Mouse (Mus musculus) Muller cell, postnatal 12 days (primary cell): Measurements from ENCODE around the gene Dnaaf2.
"Not testable (repeated sequence)": the region's sequence is repeated elsewhere in the genome, so short reads cannot be mapped to it uniquely, and the experiment has no call there.

Source experiments
- DNase-seq: peaks from one replicate; pipeline ENCODE4 v3.0.0-alpha.2; 2015; ENCODE audit errors: inconsistent ontology term

Gene Dnaaf2

DNA sequence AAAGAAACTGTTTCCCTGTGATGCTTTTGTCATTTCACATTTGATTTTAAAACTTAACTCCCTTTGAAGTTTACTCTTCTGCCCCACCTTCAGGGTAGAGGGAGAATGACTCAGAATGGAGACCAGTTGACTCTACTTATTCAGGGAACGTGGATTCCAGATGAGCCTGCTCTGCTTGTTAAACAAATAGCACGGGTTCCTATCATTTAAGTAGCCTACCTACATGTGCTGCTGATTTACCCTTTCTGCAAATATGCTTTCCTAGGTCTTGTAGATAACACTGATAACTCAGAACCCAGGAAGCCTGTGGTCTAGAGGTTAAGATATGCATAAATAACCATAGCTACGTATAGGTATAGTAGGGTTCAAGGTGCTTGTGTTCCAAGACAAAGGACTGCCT is 33.3 kb downstream of the Dnaaf2 start:
- no peak for DNase-seq

DNA sequence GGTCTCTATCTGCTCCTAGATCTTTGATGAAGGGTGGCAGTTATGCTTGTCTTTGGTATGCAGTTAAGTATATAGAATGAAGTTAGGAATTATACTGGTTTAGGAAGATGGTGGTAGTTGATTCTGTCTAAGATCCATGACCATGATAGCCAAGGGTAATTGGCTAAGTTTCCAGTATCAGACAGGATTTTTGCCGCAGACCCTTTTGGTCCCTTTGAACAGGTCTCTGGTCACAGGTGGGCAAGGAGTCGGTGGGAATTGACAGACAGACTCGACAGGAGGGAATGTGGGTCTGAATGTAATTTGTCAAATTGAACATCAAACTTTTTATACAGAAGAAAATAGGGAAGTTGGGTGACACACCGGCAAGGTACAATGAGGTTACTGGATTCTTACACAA is 34.6 kb downstream of the Dnaaf2 start:
- not testable (repeated sequence) for DNase-seq

DNA sequence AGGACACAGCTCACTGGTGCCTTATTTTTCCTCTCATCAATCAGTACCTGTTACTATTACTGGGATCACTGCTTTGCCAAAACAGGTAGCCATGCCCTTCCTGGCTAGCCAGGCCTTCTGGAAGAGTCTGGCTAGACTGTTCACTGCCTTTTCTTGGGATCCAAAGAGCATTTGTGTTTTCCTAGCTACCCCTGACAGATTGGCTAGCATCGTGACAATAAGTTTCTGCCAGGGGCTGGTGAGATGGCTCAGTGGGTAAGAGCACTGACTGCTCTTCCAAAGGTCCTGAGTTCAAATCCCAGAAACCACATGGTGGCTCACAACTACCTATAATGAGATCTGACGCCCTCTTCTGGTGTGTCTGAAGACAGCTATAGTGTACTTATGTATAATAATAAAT is 37.6 kb downstream of the Dnaaf2 start:
- not testable (repeated sequence) for DNase-seq

DNA sequence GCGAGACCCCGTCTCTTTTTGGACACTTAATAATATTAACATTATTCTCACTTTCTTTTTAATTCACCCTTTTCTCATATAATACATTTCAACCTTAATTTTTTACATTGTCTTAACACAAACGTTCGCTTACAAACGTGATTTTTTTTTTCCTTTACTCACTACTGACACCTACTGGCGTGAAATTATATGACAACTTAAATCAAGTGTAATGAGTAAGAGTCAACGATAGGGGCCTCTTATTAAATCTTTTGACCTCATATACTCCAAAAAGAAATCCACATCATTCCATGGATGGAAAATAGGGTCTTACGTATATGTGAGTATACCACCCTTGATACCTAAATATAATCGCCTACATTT is 38.7 kb downstream of the Dnaaf2 start:
- peak; percentile 92 for DNase-seq

DNA sequence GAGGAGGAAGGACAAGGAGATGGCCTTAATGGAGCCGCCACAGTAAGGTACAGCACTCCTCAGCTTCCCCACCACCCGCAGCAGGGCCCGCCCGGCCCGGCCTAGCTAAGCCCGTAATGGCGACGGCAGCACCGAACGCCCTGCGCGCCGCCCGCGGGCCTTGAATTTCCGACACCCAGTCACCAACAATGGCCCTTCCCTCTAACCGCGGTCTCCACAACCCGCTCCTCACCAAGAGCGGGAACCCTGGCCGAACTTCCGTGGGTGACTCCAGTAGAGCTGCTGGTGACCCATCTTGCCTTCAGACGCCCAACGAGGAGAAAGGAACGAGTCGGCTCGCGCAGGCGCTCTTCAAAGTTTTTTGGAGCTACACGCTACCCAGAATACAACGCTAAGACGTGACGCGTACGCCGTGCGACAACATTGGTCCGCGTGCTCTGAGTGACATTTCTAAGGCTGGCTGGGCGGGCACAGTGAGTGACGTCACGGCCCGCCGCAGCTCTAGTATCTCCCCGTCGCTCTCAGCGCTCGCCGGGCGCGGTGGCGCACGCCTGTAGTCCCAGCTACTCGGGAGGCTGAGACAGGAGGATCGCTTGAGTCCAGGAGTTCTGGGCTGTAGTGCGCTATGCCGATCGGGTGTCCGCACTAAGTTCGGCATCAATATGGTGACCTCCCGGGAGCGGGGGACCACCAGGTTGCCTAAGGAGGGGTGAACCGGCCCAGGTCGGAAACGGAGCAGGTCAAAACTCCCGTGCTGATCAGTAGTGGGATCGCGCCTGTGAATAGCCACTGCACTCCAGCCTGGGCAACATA is 39.3 kb downstream of the Dnaaf2 start, which contains the start of gene Rps29:
Rps29 (minus strand) TSS at position 422 of the 813 bp plus-strand sequence.
- DNase-seq: peak; percentile 98

DNA sequence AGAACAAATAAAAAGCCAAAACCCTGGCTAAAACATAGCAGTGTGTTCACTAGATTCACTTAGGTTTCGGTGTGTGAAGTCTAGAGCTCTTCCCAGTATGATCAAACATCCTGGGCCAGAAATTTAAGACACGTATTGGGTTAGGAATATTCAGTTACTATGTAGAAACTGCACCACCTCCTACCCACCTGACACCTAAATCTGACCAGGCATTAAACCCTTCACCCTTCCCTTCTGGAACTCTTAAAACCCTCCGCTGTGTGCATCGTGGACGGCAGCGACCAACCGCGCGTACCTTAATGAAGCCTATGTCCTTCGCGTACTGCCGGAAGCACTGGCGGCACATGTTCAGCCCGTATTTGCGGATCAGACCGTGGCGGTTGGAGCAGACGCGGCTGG is 39.9 kb downstream of the Dnaaf2 start:
- no peak for DNase-seq

DNA sequence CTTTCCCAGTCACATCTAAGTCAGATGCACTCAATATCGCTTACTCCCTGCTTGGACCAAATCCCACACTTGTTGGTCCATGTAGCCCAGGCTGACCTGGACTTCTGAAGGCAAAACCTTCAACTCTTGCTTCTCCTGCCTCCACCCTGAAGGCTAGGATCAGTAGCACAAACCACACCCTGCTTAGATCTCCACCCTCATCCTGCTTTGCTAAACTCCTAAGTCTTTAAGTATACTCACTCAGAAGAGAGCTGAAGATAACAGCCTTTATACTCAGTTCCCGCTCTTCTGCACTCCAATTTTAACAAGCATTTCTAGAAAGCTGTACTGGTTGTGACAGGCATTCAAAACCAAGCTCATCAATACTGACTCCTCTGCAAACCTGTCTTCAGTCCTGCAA is 41.1 kb downstream of the Dnaaf2 start:
- DNase-seq: no peak

DNA sequence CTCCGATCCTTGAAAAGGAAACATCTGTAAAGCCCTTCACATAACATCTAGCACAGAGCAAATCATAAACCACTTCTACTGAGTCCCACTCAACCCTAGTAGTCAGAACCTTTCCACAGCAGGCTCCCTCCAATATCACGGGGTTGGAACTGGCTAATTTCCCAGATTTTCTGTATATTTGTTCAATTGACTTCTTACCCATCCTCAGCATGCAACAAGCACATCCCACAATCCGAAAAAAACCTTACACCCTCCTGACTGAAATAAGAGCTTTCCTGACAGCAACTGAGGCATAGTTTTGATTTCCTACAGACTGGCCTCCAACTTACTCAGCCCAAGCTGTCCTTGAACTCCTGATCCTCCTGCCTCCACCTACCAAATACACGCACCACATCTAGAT is 41.8 kb downstream of the Dnaaf2 start:
- DNase-seq: no peak

DNA sequence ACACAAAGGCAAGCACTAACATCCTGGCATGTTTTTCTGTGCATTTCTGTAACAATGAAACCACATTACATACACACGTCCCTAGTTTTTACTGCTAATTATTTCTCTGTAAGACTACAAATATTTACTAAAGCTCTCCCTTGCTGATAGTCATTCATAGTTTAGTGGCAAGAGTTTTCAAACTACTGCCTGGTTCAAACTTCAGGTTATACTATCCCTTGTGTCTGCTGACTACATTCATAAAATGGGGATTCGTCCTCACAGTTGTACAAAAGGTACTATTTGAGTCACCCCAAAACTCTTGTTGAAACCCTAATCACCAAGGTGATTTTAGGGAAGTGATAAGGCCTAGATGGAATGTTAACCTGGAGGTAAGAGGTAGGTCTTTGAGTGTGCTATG is 42.3 kb downstream of the Dnaaf2 start:
- DNase-seq: no peak

DNA sequence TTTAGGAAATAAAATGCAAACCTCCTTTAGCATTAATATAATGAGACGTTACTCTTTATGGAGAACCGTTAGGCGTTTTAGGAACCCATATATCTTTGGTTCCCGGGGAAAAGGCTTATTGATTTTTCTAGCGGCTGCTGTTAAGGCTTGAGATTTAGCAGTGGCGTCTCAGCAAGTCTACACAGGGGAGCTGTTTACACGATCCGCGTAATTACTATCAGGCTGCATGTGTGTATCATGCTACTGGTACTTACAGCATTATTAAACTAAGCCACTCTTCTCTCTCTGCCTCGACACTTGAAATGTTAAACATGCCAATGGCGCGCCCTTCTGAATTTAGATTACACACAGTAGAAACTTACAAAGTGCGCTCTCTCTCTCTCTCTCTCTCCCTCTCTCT is 48.2 kb downstream of the Dnaaf2 start:
- no peak for DNase-seq

DNA sequence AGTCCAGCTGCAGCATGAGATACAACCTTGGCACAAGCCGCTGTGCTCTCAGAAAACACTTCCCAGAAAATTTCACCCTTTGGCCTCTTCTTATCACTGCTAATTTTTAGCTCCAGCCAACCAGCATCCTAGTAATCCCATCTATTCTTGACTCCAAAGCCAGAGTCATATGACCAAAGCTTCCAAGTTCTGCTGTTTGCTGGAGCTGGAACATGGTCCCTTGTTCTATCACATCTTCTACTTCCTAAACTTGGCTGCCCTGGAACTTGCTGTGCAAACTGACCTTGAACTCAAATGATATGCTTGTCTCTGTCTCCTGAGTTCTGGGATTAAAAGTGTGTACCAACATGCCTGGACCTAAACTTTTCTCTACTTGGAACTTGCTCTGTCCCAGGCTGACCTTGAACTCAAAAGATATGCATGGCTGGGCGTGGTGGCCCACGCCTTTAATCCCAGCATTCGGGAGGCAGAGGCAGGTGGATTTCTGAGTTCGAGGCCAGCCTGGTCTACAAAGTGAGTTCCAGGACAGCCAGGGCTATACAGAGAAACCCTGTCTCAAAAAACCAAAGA is 51.0 kb downstream of the Dnaaf2 start:
- DNase-seq: no peak

DNA sequence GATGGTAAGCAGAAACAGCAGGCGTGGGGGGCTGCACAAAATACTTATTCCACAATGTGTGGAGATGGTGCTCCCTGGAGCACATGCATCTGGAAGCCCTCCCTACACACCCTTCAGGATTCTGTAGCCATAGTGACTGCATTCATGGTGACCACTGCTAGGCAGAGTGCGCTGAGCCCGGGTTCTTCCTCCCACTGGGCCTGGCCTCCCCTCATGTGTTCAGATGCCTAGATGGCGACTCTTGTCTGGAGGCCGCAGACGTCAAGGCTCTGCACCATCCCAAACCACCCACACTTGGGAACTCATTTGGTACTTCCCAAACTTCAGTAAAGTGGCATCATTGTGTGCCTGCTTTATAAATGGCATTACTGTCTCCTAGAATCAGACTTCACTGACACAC is 54.8 kb downstream of the Dnaaf2 start:
- no peak for DNase-seq

DNA sequence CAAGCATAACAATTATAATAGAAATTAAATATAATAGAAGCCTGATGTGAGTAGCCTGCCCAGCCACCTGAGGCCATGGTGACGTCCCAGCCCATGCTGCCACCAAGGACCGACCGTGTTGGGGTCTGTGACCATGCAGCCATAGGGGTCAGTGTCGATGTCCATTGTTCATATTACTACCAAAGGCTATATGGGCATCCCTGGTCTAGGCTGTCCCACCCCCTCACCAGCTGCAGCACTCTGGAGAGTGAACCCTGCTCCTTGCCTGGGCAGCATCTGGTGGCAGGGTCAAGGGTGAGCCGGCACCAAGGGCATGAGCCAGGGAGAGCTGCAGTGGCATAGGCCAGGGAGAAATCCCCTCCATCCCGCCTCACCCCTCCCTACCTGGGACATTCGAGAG is 58.4 kb downstream of the Dnaaf2 start:
- DNase-seq: no peak

DNA sequence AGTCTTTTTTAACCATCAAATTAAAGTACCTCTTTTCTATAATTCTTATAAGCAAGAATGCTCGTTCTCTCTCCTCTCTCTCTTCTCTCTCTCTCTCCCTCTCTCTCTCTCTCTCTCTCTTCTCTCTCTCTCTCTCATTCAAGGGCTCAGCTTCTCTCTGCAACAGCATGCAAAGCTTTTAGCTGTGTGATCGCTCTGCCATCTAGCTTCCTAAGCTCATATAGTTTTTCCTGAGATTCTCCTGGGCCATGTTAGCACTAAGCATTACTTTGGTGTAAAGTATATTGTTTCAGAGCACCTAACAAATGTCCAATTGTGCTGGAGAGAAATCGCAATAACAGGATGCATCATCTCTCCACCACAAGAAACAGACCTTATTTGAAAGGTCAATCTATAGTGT is 59.0 kb downstream of the Dnaaf2 start:
- DNase-seq: no peak
